Mouse (Mus musculus) ovary, adult 10 weeks (tissue): ENCODE measurements around the gene 1700008P02Rik. TPM values are rescaled to one million over a fixed set of nuclear protein-coding genes. Genes with fewer than 3 reads are reported as not detected.

Experiments used
- polyA plus RNA-seq: library from polyadenylated mRNA; stranded (reverse); fragments of 350-450 nt; fragmentation: Illumina TruSeq; extraction: RNeasy Lipid Tissue Mini Kit (QIAGEN cat#74804); gene quantifications from one replicate; pipeline ENCODE4 v1.2.3, GENCODE M21; 2014

The 1700008P02Rik gene
- polyA plus RNA-seq = not detected

DNA sequence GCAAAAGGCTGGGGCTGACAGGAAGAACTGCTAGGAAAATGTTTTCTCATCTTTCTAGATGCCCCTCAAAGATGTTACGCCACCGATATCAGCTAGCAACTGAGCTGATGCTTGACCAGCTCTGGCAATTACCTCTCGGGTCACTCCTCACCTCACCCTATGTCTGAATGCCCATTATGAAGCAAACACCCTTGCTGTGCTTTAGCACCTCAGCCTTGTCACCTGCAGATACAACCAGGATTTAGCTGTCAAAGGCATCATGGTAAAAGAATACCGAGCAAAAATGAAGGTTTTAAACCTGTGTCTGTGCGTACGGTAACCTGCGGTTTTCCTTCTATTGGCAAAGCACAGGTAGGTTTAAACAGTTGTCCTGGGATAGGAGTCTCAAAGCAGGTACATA is at the start of gene 1700008P02Rik:
Gene 1700008P02Rik (minus strand): TSS at position 101 of the 400 bp plus-strand sequence.

